Mouse (Mus musculus): ENCODE results near the gene Cyp4f18. TPM values are rescaled to one million over a fixed set of nuclear protein-coding genes. Genes with fewer than 3 reads are reported as not detected.
A peak's percentile ranks its signal among the peaks of the same experiment; 100 is the strongest.

Gene Cyp4f18
- polyA plus RNA-seq, 1 experiment from 2014 or later: 5.8 TPM

- Histone ChIP-seq H3K9me3 (ENCODE audit: low read length) (no peaks in the 10 kb centered on the region), H3K27me3 (ENCODE audit: insufficient read depth, low read length) (no peaks in the 10 kb centered on the region), H3K36me3 (replicated peaks; ENCODE audit: insufficient read depth, low read length) (no peaks in the 10 kb centered on the region), H3K27ac (ENCODE audit: low read depth) (no peak overlapping the region), H3K9ac (replicated peaks) (no peak overlapping the region), H3K4me2 (ENCODE audit: low read depth, low read length) (no peak overlapping the region), H3K4me1 (ENCODE audit: insufficient read depth) (peaks cover 8% of the 10 kb centered on the region; the same call in 1 of the 2 replicates), H3K4me3 (ENCODE audit: low read depth, low read length) (no peak overlapping the region)
- TF ChIP-seq EP300 (IDR thresholded peaks at IDR 0.05; ENCODE audit: low read depth): no peak
- 56% methylated on average over 1 of the region's 1 CpGs for WGBS (ENCODE audit: insufficient replicate concordance)
- no peak for DNase-seq
- no peak for ATAC-seq
Measured at GRCm38 (mm10) chr8:72006763-72007162, 2.7 kb downstream of the Cyp4f18 start.

GRCm38 (mm10) chr8:72005912-72006311 is 3.5 kb downstream of the Cyp4f18 start:
- peaks cover 8% of the 10 kb centered on the region; the same call in 1 of the 2 replicates for H3K4me1 ChIP-seq (ENCODE audit: insufficient read depth)
- no peaks in the 10 kb centered on the region for H3K9me3 ChIP-seq (ENCODE audit: low read length)
- H3K27me3 ChIP-seq (ENCODE audit: insufficient read depth, low read length): no peaks in the 10 kb centered on the region
- no peak overlapping the region for H3K4me2 ChIP-seq (ENCODE audit: low read depth, low read length)
- WGBS (ENCODE audit: insufficient replicate concordance): 79% methylated on average over 3 of the region's 3 CpGs
- TF ChIP-seq CTCF (IDR thresholded peaks at IDR 0.05; ENCODE audit: low read depth) (no peak), EP300 (IDR thresholded peaks at IDR 0.05; ENCODE audit: low read depth) (no peak)
- peak; percentile 1 for DNase-seq
- ATAC-seq: no peak
- H3K36me3 ChIP-seq (replicated peaks; ENCODE audit: insufficient read depth, low read length): no peaks in the 10 kb centered on the region
- no peak overlapping the region for H3K9ac ChIP-seq (replicated peaks)
- no peak overlapping the region for H3K4me3 ChIP-seq (ENCODE audit: low read depth, low read length)
- no peak overlapping the region for H3K27ac ChIP-seq (ENCODE audit: low read depth)

- H3K27ac ChIP-seq (ENCODE audit: low read depth): no peak overlapping the region
- H3K36me3 ChIP-seq (replicated peaks; ENCODE audit: insufficient read depth, low read length): no peaks in the 10 kb centered on the region
- TF ChIP-seq CTCF (IDR thresholded peaks at IDR 0.05; ENCODE audit: low read depth) (no peak), EP300 (IDR thresholded peaks at IDR 0.05; ENCODE audit: low read depth) (no peak)
- no peak overlapping the region for H3K4me3 ChIP-seq (ENCODE audit: low read depth, low read length)
- no peaks in the 10 kb centered on the region for H3K27me3 ChIP-seq (ENCODE audit: insufficient read depth, low read length)
- H3K4me2 ChIP-seq (ENCODE audit: low read depth, low read length): no peak overlapping the region
- H3K9me3 ChIP-seq (ENCODE audit: low read length): no peaks in the 10 kb centered on the region
- no peaks in the 10 kb centered on the region for H3K4me1 ChIP-seq (ENCODE audit: insufficient read depth)
- no peak for DNase-seq
- no peak overlapping the region for H3K9ac ChIP-seq (replicated peaks)
- no peak for ATAC-seq
Measured at GRCm38 (mm10) chr8:72002942-72003341, 6.5 kb downstream of the Cyp4f18 start.

- H3K4me2 ChIP-seq (ENCODE audit: low read depth, low read length): no peak overlapping the region
- TF ChIP-seq EP300 (IDR thresholded peaks at IDR 0.05; ENCODE audit: low read depth) (no peak), CTCF (IDR thresholded peaks at IDR 0.05; ENCODE audit: low read depth) (no peak)
- H3K9ac ChIP-seq (replicated peaks): no peak overlapping the region
- WGBS (ENCODE audit: insufficient replicate concordance): 55% methylated on average over 3 of the region's 3 CpGs
- H3K27me3 ChIP-seq (ENCODE audit: insufficient read depth, low read length): no peaks in the 10 kb centered on the region
- H3K4me1 ChIP-seq (ENCODE audit: insufficient read depth): no peaks in the 10 kb centered on the region
- ATAC-seq: no peak
- no peak overlapping the region for H3K27ac ChIP-seq (ENCODE audit: low read depth)
- H3K36me3 ChIP-seq (replicated peaks; ENCODE audit: insufficient read depth, low read length): no peaks in the 10 kb centered on the region
- DNase-seq: no peak
- no peak overlapping the region for H3K4me3 ChIP-seq (ENCODE audit: low read depth, low read length)
- H3K9me3 ChIP-seq (ENCODE audit: low read length): no peaks in the 10 kb centered on the region
Measured at GRCm38 (mm10) chr8:72000223-72000622, 9.2 kb downstream of the Cyp4f18 start.

GRCm38 (mm10) chr8:71999434-71999833 is 10.0 kb downstream of the Cyp4f18 start:
- H3K4me3 ChIP-seq (ENCODE audit: low read depth, low read length): no peak overlapping the region
- DNase-seq (no peak), ATAC-seq (no peak)
- H3K27me3 ChIP-seq (ENCODE audit: insufficient read depth, low read length): no peaks in the 10 kb centered on the region
- TF ChIP-seq CTCF (IDR thresholded peaks at IDR 0.05; ENCODE audit: low read depth) (no peak), EP300 (IDR thresholded peaks at IDR 0.05; ENCODE audit: low read depth) (no peak)
- no peak overlapping the region for H3K9ac ChIP-seq (replicated peaks)
- H3K4me1 ChIP-seq (ENCODE audit: insufficient read depth): no peaks in the 10 kb centered on the region
- H3K4me2 ChIP-seq (ENCODE audit: low read depth, low read length): no peak overlapping the region
- WGBS (ENCODE audit: insufficient replicate concordance): 36% methylated on average over 1 of the region's 1 CpGs
- no peak overlapping the region for H3K27ac ChIP-seq (ENCODE audit: low read depth)
- H3K9me3 ChIP-seq (ENCODE audit: low read length): no peaks in the 10 kb centered on the region
- H3K36me3 ChIP-seq (replicated peaks; ENCODE audit: insufficient read depth, low read length): no peaks in the 10 kb centered on the region

GRCm38 (mm10) chr8:71988867-71989599 is 20.4 kb downstream of the Cyp4f18 start:
- Histone ChIP-seq H3K9me3 (ENCODE audit: low read length) (no peaks in the 10 kb centered on the region), H3K27ac (ENCODE audit: low read depth) (no peak overlapping the region), H3K27me3 (ENCODE audit: insufficient read depth, low read length) (no peaks in the 10 kb centered on the region), H3K4me3 (ENCODE audit: low read depth, low read length) (peak overlapping the region; percentile 39), H3K36me3 (replicated peaks; ENCODE audit: insufficient read depth, low read length) (no peaks in the 10 kb centered on the region), H3K9ac (replicated peaks) (0 out of 2 replicates have a peak overlapping the region, but pooled peaks have one; percentile 39), H3K4me1 (ENCODE audit: insufficient read depth) (0 out of 2 replicates have a peak, but pooled peaks cover 2% of the 10 kb centered on the region), H3K4me2 (ENCODE audit: low read depth, low read length) (peak overlapping the region; percentile 72)
- ATAC-seq (no peak), DNase-seq (no peak)
- TF ChIP-seq CTCF (IDR thresholded peaks at IDR 0.05; ENCODE audit: low read depth) (no peak), EP300 (IDR thresholded peaks at IDR 0.05; ENCODE audit: low read depth) (no peak)
- WGBS (ENCODE audit: insufficient replicate concordance): 59% methylated on average over 13 of the region's 13 CpGs
